Mouse (Mus musculus): ENCODE results near the gene Nbea. TPM values are rescaled to one million over a fixed set of nuclear protein-coding genes. Genes with fewer than 3 reads are reported as not detected.

The Nbea gene
- total RNA-seq, 2 experiments from 2014 or later = 221 to 230 TPM

- Histone ChIP-seq H3K4me3 (no peak overlapping the region), H3K27ac (no peak overlapping the region)
- no peak for TF ChIP-seq CTCF (conservative IDR thresholded peaks at IDR 0.05)
- no peak for DNase-seq (ENCODE audit: low spot score in 2 of 2)
These were observed 398.1 kb downstream of the Nbea start for GRCm38 (mm10) chr3:55785266-55785980.

- H3K27ac ChIP-seq = no peak overlapping the region
- H3K4me3 ChIP-seq = no peak overlapping the region
- no peak for DNase-seq (ENCODE audit: low spot score in 2 of 2)
- no peak for TF ChIP-seq CTCF (conservative IDR thresholded peaks at IDR 0.05)
These were observed 399.4 kb downstream of the Nbea start for GRCm38 (mm10) chr3:55784101-55784500.

- Histone ChIP-seq H3K27ac (no peak overlapping the region), H3K4me3 (peak overlapping the region; percentile 24; the same call in 1 of the 2 replicates)
- DNase-seq (ENCODE audit: low spot score in 2 of 2) = no peak
- no peak for TF ChIP-seq CTCF (conservative IDR thresholded peaks at IDR 0.05)
These were observed 400.1 kb downstream of the Nbea start for GRCm38 (mm10) chr3:55783171-55784081.

- TF ChIP-seq CTCF (conservative IDR thresholded peaks at IDR 0.05) = no peak
- no peak for DNase-seq (ENCODE audit: low spot score in 2 of 2)
- no peak overlapping the region for H3K27ac ChIP-seq
- peak overlapping the region; percentile 24; the same call in 1 of the 2 replicates for H3K4me3 ChIP-seq
These were observed 400.7 kb downstream of the Nbea start for GRCm38 (mm10) chr3:55782771-55783170.

- Histone ChIP-seq H3K27ac (no peak within 1 kb of the TSS), H3K4me3 (peak within 1 kb of the TSS; percentile 24; the same call in 1 of the 2 replicates)
- no peak for TF ChIP-seq CTCF (conservative IDR thresholded peaks at IDR 0.05)
- no peak for DNase-seq (ENCODE audit: low spot score in 2 of 2)
These were observed 401.3 kb downstream of the Nbea start, which contains the start of gene Mab21l1 for GRCm38 (mm10) chr3:55782056-55782687. Mab21l1 (plus strand) TSS chr3:55782510.

GRCm38 (mm10) chr3:55781429-55782055, 402.0 kb downstream of the Nbea start:
- Histone ChIP-seq H3K27ac (no peak overlapping the region), H3K4me3 (no peak overlapping the region)
- no peak for TF ChIP-seq CTCF (conservative IDR thresholded peaks at IDR 0.05)
- no peak for DNase-seq (ENCODE audit: low spot score in 2 of 2)

- Histone ChIP-seq H3K27ac (peak overlapping the region; percentile 36; the same call in 1 of the 2 replicates), H3K4me3 (peak overlapping the region; percentile 12; the same call in 1 of the 2 replicates)
- DNase-seq (ENCODE audit: low spot score in 2 of 2) = no peak
- TF ChIP-seq CTCF (conservative IDR thresholded peaks at IDR 0.05) = no peak
These were observed 403.1 kb downstream of the Nbea start for GRCm38 (mm10) chr3:55780120-55781070.

- TF ChIP-seq CTCF (conservative IDR thresholded peaks at IDR 0.05) = no peak
- Histone ChIP-seq H3K4me3 (no peak overlapping the region), H3K27ac (no peak overlapping the region)
- no peak for DNase-seq (ENCODE audit: low spot score in 2 of 2)
These were observed 404.5 kb downstream of the Nbea start for GRCm38 (mm10) chr3:55778764-55779730.

GRCm38 (mm10) chr3:55777501-55777900, 406.0 kb downstream of the Nbea start:
- no peak for DNase-seq (ENCODE audit: low spot score in 2 of 2)
- Histone ChIP-seq H3K4me3 (no peak overlapping the region), H3K27ac (no peak overlapping the region)
- TF ChIP-seq CTCF (conservative IDR thresholded peaks at IDR 0.05) = no peak

- Histone ChIP-seq H3K27ac (no peak overlapping the region), H3K4me3 (no peak overlapping the region)
- no peak for DNase-seq (ENCODE audit: low spot score in 2 of 2)
- TF ChIP-seq CTCF (conservative IDR thresholded peaks at IDR 0.05) = no peak
These were observed 407.7 kb downstream of the Nbea start for GRCm38 (mm10) chr3:55775753-55776152.

Measured in layer of hippocampus, adult 2 months (tissue).